Mouse (Mus musculus) myocyte (in vitro differentiated cells): ENCODE measurements around the gene St3gal6. TPM values are rescaled to one million over a fixed set of nuclear protein-coding genes. Genes with fewer than 3 reads are reported as not detected.

Experiments
- H3K27me3 ChIP-seq: one replicate; pipeline ENCODE4 v1.6.1; 2011; ENCODE audit not compliant: control insufficient read depth, insufficient read depth, insufficient read length
- H3K36me3 ChIP-seq: one replicate; pipeline ENCODE4 v1.6.1; 2011; ENCODE audit not compliant: control insufficient read depth, insufficient read depth
- H3K4me2 ChIP-seq: one replicate; pipeline ENCODE4 v1.6.1; 2011; ENCODE audit warnings: low read depth, control low read depth
- H3K4me3 ChIP-seq: one replicate; pipeline ENCODE4 v1.5.1; 2011; ENCODE audit warnings: mild to moderate bottlenecking, control low read depth, moderate library complexity
- H3K79me2 ChIP-seq: one replicate; pipeline ENCODE4 v1.6.1; 2011; ENCODE audit not compliant: control insufficient read depth, insufficient read depth
- H3ac ChIP-seq: one replicate; pipeline ENCODE4 v1.6.1; 2011; ENCODE audit not compliant: control insufficient read depth, insufficient read length
- CEBPB ChIP-seq: IDR thresholded peaks from 2 replicates; pipeline ENCODE4 v1.6.1; 2011; ENCODE audit warnings: mild to moderate bottlenecking, moderate library complexity; ENCODE audit not compliant: poor library complexity, insufficient read depth, severe bottlenecking
- E2F4 ChIP-seq: IDR thresholded peaks from one replicate; pipeline ENCODE4 v1.6.1; 2011; ENCODE audit warnings: mild to moderate bottlenecking, control low read depth, moderate library complexity; ENCODE audit not compliant: insufficient read depth
- MAX ChIP-seq: IDR thresholded peaks from one replicate; pipeline ENCODE4 v1.6.1; 2011; ENCODE audit warnings: low read depth, mild to moderate bottlenecking, control low read depth
- MYOD1 ChIP-seq, 3 experiments: IDR thresholded peaks; one replicate each; pipeline ENCODE4 v1.6.1; 2011; ENCODE audit warnings: control low read depth in 2 of 3, low read depth in 2 of 3, mild to moderate bottlenecking in 2 of 3, moderate library complexity in 1 of 3; ENCODE audit not compliant: insufficient read length in 2 of 3, control insufficient read depth in 1 of 3
- MYOG ChIP-seq, 3 experiments: IDR thresholded peaks; one replicate each; pipeline ENCODE4 v1.6.1; 2011; ENCODE audit warnings: control low read depth in 2 of 3, low read depth in 2 of 3, mild to moderate bottlenecking in 2 of 3; ENCODE audit not compliant: insufficient read length in 2 of 3, control insufficient read depth in 1 of 3, insufficient read depth in 1 of 3
- POLR2A ChIP-seq: IDR thresholded peaks from one replicate; pipeline ENCODE4 v1.6.1; 2011; ENCODE audit warnings: low read depth, mild to moderate bottlenecking, control low read depth, moderate library complexity; ENCODE audit not compliant: insufficient read length
- POLR2AphosphoS2 ChIP-seq: IDR thresholded peaks from one replicate; pipeline ENCODE4 v1.6.1; 2011; ENCODE audit warnings: low read depth, control low read depth; ENCODE audit not compliant: insufficient read length
- REST ChIP-seq: IDR thresholded peaks from one replicate; pipeline ENCODE4 v1.6.1; 2011; ENCODE audit warnings: mild to moderate bottlenecking, control low read depth, moderate library complexity; ENCODE audit not compliant: insufficient read depth, insufficient read length
- SRF ChIP-seq: IDR thresholded peaks from one replicate; pipeline ENCODE4 v1.6.1; 2011; ENCODE audit warnings: low read depth; ENCODE audit not compliant: control insufficient read depth, insufficient read length
- TCF12 ChIP-seq: IDR thresholded peaks from one replicate; pipeline ENCODE4 v1.6.1; 2011; ENCODE audit warnings: mild to moderate bottlenecking, control low read depth; ENCODE audit not compliant: poor library complexity, insufficient read depth, severe bottlenecking
- TCF3 ChIP-seq: IDR thresholded peaks from one replicate; pipeline ENCODE4 v1.6.1; 2011; ENCODE audit warnings: low read depth, control low read depth; ENCODE audit not compliant: insufficient read length
- USF1 ChIP-seq: IDR thresholded peaks from one replicate; pipeline ENCODE4 v1.6.1; 2011; ENCODE audit warnings: low read depth, mild to moderate bottlenecking, control low read depth, moderate library complexity
- polyA plus RNA-seq: library from polyadenylated mRNA; unstranded; fragments of >200 nt; fragmentation: generic; extraction: Trizol; gene quantifications from one replicate; pipeline ENCODE4 v1.2.1, GENCODE M21; 2012; ENCODE audit warnings: missing spikeins

The St3gal6 gene
- polyA plus RNA-seq, 1 experiment, result 0.18 TPM

DNA sequence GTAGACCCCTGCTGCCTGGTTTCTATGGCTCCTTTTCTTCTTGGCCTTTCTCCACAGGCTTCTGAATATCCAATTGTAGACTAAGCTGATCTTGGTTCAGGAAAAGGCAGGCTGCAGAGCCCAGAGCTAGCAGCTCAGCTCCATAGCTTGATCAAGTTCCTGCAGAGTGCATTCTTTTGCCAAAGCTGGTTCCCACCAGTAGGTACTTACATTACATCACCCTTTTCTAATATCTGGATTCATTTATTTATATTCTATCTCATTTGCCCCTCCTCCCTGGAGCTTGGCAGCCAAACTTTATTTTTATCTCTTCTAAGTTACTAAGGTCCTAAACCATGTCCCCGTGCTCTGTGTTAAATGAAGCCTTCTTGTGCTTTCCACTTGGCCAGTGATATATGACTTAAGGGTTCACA lies 24.9 kb downstream of the St3gal6 start:
- TF ChIP-seq E2F4 (no peak), TCF12 (no peak), MYOD1 (IDR thresholded peaks at IDR 0.05; ENCODE audit: control insufficient read depth in 1 of 3, insufficient read length in 2 of 3, low read depth in 2 of 3) (no peak), POLR2AphosphoS2 (no peak), MAX (no peak), REST (no peak), CEBPB (no peak), SRF (no peak), MYOG (IDR thresholded peaks at IDR 0.05; ENCODE audit: control insufficient read depth in 1 of 3, insufficient read depth in 1 of 3, insufficient read length in 2 of 3, low read depth in 2 of 3) (no peak), USF1 (no peak), TCF3 (no peak), POLR2A (no peak)
- no peak overlapping the region for H3K4me2 ChIP-seq
- no peaks in the 10 kb centered on the region for H3K36me3 ChIP-seq
- no peaks in the 10 kb centered on the region for H3K27me3 ChIP-seq
- H3K4me3 ChIP-seq, result no peak overlapping the region
- no peak overlapping the region for H3ac ChIP-seq
- no peaks in the 10 kb centered on the region for H3K79me2 ChIP-seq

DNA sequence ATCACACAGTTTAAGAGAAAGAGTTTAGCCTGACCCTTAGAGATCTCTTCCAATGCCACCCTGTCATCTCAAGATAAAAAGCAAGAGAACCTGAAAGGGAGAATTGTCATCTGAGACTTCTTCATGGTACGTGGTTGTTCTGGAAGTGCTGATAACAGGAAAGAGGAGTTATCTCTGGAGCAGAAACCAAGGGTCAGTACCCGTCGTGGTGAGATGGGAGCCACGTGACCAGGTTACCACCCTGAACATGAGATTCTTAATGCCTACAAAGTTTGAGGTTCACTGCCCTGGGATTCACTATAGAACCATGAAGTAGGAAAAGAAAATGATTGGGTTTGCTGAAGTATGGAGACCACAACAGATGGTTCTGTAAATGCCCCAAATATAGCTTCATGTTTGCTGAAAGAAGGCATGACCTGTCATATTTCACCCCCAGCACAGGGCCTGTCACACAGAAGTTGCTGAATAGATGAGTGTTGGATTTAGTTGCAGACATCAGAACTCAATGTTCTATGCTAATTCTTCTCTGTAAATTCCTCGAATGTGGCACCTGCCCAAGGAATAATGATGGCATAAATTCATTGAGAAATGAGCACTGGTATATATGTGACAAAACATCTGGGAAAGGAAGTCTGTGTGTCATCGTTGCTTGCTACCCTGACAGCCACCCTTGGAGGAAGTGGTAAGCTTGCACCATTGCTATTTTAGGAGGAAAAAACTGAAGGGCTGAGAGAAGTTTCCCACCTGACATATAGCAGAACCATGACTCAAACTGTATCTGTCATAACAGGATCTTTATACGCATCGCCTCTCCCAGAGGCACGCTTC lies 25.9 kb downstream of the St3gal6 start:
- no peaks in the 10 kb centered on the region for H3K27me3 ChIP-seq
- H3ac ChIP-seq, result no peak overlapping the region
- H3K4me3 ChIP-seq, result no peak overlapping the region
- no peaks in the 10 kb centered on the region for H3K36me3 ChIP-seq
- no peaks in the 10 kb centered on the region for H3K79me2 ChIP-seq
- no peak for TF ChIP-seq MAX
- no peak for TF ChIP-seq SRF
- TF ChIP-seq CEBPB, result no peak
- TF ChIP-seq REST, result no peak
- TF ChIP-seq TCF12, result no peak
- no peak for TF ChIP-seq POLR2A
- TF ChIP-seq MYOG (IDR thresholded peaks at IDR 0.05; ENCODE audit: control insufficient read depth in 1 of 3, insufficient read depth in 1 of 3, insufficient read length in 2 of 3, low read depth in 2 of 3), result no peak
- H3K4me2 ChIP-seq, result no peak overlapping the region

DNA sequence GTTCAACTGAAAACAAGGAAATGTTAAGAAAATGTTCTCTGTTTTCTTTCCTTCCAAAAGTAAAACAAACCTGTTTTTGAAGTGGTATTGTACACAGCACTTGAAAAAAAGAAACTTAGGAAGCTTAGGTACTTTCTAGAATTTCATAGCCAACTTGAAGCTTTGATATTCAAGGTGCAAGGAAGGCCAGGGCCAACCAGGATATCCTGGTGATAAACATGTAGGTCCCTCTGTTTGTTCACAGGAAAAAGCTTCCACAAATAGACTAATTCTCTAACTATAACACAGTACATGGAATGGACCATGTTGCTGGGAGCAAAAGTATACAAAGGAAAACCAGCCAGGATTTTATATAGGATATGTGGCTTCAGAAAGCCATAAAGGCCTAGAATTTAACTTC lies 27.3 kb downstream of the St3gal6 start:
- no peaks in the 10 kb centered on the region for H3K27me3 ChIP-seq
- H3K4me2 ChIP-seq, result no peak overlapping the region
- H3ac ChIP-seq, result no peak overlapping the region
- H3K79me2 ChIP-seq, result no peaks in the 10 kb centered on the region
- H3K4me3 ChIP-seq, result no peak overlapping the region
- TF ChIP-seq CEBPB (no peak), TCF12 (no peak), POLR2AphosphoS2 (no peak), E2F4 (no peak), MAX (no peak), TCF3 (no peak), MYOG (IDR thresholded peaks at IDR 0.05; ENCODE audit: control insufficient read depth in 1 of 3, insufficient read depth in 1 of 3, insufficient read length in 2 of 3, low read depth in 2 of 3) (no peak), REST (no peak), POLR2A (no peak), SRF (no peak), MYOD1 (IDR thresholded peaks at IDR 0.05; ENCODE audit: control insufficient read depth in 1 of 3, insufficient read length in 2 of 3, low read depth in 2 of 3) (no peak), USF1 (no peak)
- H3K36me3 ChIP-seq, result no peaks in the 10 kb centered on the region

DNA sequence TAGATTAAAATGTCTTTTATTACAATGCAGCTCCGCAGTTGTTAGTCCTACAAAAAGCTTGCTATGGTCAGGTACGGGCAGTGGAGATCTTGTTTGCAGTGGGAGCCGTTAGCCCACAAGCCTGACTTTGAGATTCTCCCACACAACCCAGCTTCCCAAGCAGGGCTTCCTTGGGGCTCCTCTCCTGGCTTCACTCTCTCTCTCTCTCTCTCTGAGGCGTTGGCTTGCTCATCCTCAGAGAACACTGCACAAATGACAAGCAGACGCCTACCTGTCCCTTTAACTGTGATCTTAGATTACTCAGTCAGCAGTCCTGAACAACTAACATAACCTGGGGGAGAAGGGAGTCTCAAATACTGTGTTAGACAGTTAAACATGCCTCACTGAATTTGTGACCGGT lies 36.2 kb downstream of the St3gal6 start:
- H3K4me3 ChIP-seq, result no peak overlapping the region
- TF ChIP-seq MYOD1 (IDR thresholded peaks at IDR 0.05; ENCODE audit: control insufficient read depth in 1 of 3, insufficient read length in 2 of 3, low read depth in 2 of 3), result no peak
- TF ChIP-seq MAX, result no peak
- no peak overlapping the region for H3K4me2 ChIP-seq

DNA sequence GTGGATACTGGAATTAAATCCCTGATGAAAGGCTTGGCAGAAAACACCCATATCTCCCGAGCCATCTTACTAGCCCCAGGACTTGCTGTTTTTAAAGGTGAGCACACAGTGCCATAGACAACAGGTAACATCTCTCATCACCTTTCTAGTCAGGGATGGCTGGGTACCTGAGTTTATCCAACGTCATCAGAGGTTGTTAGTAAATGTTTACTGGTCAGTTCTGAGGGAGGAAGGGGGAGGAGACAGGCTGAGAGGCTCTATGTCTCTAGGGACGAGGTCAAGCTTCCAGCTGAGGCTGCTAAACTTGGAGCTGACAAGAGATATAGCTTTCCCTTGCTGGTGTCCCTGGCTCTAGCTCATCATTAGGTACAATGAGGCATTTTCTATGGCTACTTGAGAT lies 41.7 kb downstream of the St3gal6 start:
- Histone ChIP-seq H3K36me3 (no peaks in the 10 kb centered on the region), H3K27me3 (no peaks in the 10 kb centered on the region), H3ac (no peak overlapping the region), H3K4me3 (no peak overlapping the region), H3K4me2 (no peak overlapping the region), H3K79me2 (no peaks in the 10 kb centered on the region)
- TF ChIP-seq MYOG (IDR thresholded peaks at IDR 0.05; ENCODE audit: control insufficient read depth in 1 of 3, insufficient read depth in 1 of 3, insufficient read length in 2 of 3, low read depth in 2 of 3) (no peak), MYOD1 (IDR thresholded peaks at IDR 0.05; ENCODE audit: control insufficient read depth in 1 of 3, insufficient read length in 2 of 3, low read depth in 2 of 3) (no peak), TCF12 (no peak), REST (no peak), POLR2A (no peak), TCF3 (no peak), SRF (no peak), MAX (no peak), USF1 (no peak), E2F4 (no peak), POLR2AphosphoS2 (no peak), CEBPB (no peak)

More for the DNA sequence above, 36.2 kb downstream of the St3gal6 start:
- Histone ChIP-seq H3K27me3 (no peaks in the 10 kb centered on the region), H3ac (no peak overlapping the region), H3K79me2 (no peaks in the 10 kb centered on the region), H3K36me3 (no peaks in the 10 kb centered on the region)
